9 mouse cellular contexts compared by ENCODE assay signal in the genomic region with DNA sequence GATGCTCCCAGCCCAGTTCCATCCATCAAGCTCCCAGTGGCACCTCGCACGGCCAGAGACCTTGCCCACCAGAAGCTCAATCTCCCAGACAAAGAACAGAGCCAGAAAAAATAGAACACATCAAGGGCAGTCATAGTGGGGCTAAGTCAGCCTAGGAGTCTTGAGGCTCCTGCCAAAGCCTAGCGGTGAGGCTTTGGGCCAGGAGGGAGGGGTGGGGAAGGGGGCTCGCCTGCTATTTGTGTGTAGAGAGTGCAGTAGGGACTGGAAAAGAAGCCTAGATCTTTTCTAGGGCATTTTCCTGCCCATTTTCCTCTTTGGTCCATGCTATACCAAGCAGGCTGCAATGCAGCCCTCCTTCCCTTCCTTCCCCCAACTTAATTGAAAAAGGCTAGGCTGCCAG.
A peak's percentile ranks its signal among the peaks of the same experiment; 100 is the strongest.
DNase-seq lines count a peak whose midpoint lies in the region; ATAC-seq lines count a peak whose summit lies in the region.
"Had no signal": no experiment of that assay in that cellular context is flagged by ENCODE, and none has a peak within 500 bp of the region (broad histone marks: within the 10 kb centered on the region; RNA-seq: fewer than 3 reads in every experiment).

No protein-coding gene starts in this region.

- H3K4me1 ChIP-seq in heart, embryonic 16.5 days (ENCODE audit: control insufficient read depth, insufficient read depth, low read length) = peaks cover 16% of the 10 kb centered on the region
- peaks cover 23% of the 10 kb centered on the region for H3K4me1 ChIP-seq in embryonic facial prominence, embryonic 12.5 days
- H3K4me1 ChIP-seq in hindbrain, embryonic 14.5 days (replicated peaks; ENCODE audit: control insufficient read depth, insufficient read depth, low read length) = peaks cover 50% of the 10 kb centered on the region
- peaks cover 51% of the 10 kb centered on the region for H3K4me1 ChIP-seq in midbrain, embryonic 14.5 days (ENCODE audit: control insufficient read depth, insufficient read depth, low read length)
- H3K4me1 ChIP-seq: liver, embryonic 15.5 days had no signal

- WGBS in heart, embryonic 16.5 days = 32% methylated on average over 4 of the region's 4 CpGs
- 39% methylated on average over 4 of the region's 4 CpGs for WGBS in embryonic facial prominence, embryonic 12.5 days
- WGBS in hindbrain, embryonic 14.5 days = 22% methylated on average over 4 of the region's 4 CpGs
- WGBS in midbrain, embryonic 14.5 days = 18% methylated on average over 4 of the region's 4 CpGs

- no peaks in the 10 kb centered on the region for H3K27me3 ChIP-seq in heart, embryonic 16.5 days (ENCODE audit: control insufficient read depth, insufficient read depth, low read length)
- 0 out of 2 replicates have a peak, but pooled peaks cover 2% of the 10 kb centered on the region for H3K27me3 ChIP-seq in embryonic facial prominence, embryonic 12.5 days
- H3K27me3 ChIP-seq in hindbrain, embryonic 14.5 days (ENCODE audit: control insufficient read depth, insufficient read depth, low read length) = no peaks in the 10 kb centered on the region
- no peaks in the 10 kb centered on the region for H3K27me3 ChIP-seq in midbrain, embryonic 14.5 days (ENCODE audit: control insufficient read depth, insufficient read depth, low read length)
- H3K27me3 ChIP-seq: liver, embryonic 15.5 days had no signal

- no peak for ATAC-seq in heart, embryonic 16.5 days (replicated peaks; ENCODE audit: extremely low read depth, insufficient read depth, low FRiP score)
- ATAC-seq in embryonic facial prominence, embryonic 12.5 days (ENCODE audit: insufficient number of reproducible peaks, insufficient read depth, low FRiP score, low TSS enrichment) = no peak
- peak; percentile 32; the same call in 1 of the 2 replicates for ATAC-seq in hindbrain, embryonic 14.5 days (ENCODE audit: low FRiP score)
- ATAC-seq in midbrain, embryonic 14.5 days (ENCODE audit: low FRiP score, low TSS enrichment) = peak; percentile 7; the same call in 1 of the 2 replicates

- no peak overlapping the region for H3K9ac ChIP-seq in heart, embryonic 16.5 days (ENCODE audit: low read length)
- H3K9ac ChIP-seq in embryonic facial prominence, embryonic 12.5 days = no peak overlapping the region
- H3K9ac ChIP-seq in hindbrain, embryonic 14.5 days = peak overlapping the region; percentile 19
- 0 out of 2 replicates have a peak overlapping the region, but pooled peaks have one; percentile 9 for H3K9ac ChIP-seq in midbrain, embryonic 14.5 days (replicated peaks; ENCODE audit: low read length)
- H3K9ac ChIP-seq: liver, embryonic 15.5 days had no signal

- H3K27ac ChIP-seq in heart, embryonic 16.5 days (ENCODE audit: low read length) = no peak overlapping the region
- no peak overlapping the region for H3K27ac ChIP-seq in embryonic facial prominence, embryonic 12.5 days
- H3K27ac ChIP-seq in hindbrain, embryonic 14.5 days = peak overlapping the region; percentile 80
- H3K27ac ChIP-seq in midbrain, embryonic 14.5 days (replicated peaks; ENCODE audit: low read depth, low read length) = peak overlapping the region; percentile 69
- H3K27ac ChIP-seq: liver, embryonic 15.5 days had no signal

- no peak overlapping the region for H3K4me3 ChIP-seq in heart, embryonic 16.5 days (ENCODE audit: low read length)
- peak overlapping the region; percentile 22 for H3K4me3 ChIP-seq in embryonic facial prominence, embryonic 12.5 days
- H3K4me3 ChIP-seq in hindbrain, embryonic 14.5 days (replicated peaks; ENCODE audit: low read length) = peak overlapping the region; percentile 2; the same call in 1 of the 2 replicates
- H3K4me3 ChIP-seq in midbrain, embryonic 14.5 days (replicated peaks; ENCODE audit: low read depth, low read length) = peak overlapping the region; percentile 19; the same call in 1 of the 2 replicates
- H3K4me3 ChIP-seq: liver, embryonic 15.5 days had no signal

- DNase-seq in heart, postnatal 25 days (ENCODE audit: low spot score) = no peak
- peak; percentile 32 for DNase-seq in hindbrain, embryonic 14.5 days (ENCODE audit: low spot score)
- DNase-seq in midbrain, embryonic 14.5 days = no peak
- no peak for DNase-seq in right cerebral cortex, postnatal 14 days
- no peak for DNase-seq in adrenal gland, adult 18-20 months (ENCODE audit: low spot score in 2 of 2)
- DNase-seq in left cerebral cortex, postnatal 10 days (ENCODE audit: extremely low spot score in 1 of 2, low spot score in 2 of 2) = no peak

- H3K9me3 ChIP-seq in heart, embryonic 16.5 days (replicated peaks; ENCODE audit: control insufficient read depth, low read length) = no peaks in the 10 kb centered on the region
- H3K9me3 ChIP-seq in embryonic facial prominence, embryonic 12.5 days = no peaks in the 10 kb centered on the region
- no peaks in the 10 kb centered on the region for H3K9me3 ChIP-seq in hindbrain, embryonic 14.5 days (ENCODE audit: control insufficient read depth, low read length)
- no peaks in the 10 kb centered on the region for H3K9me3 ChIP-seq in midbrain, embryonic 14.5 days (ENCODE audit: control insufficient read depth, low read length)
- H3K9me3 ChIP-seq: liver, embryonic 15.5 days had no signal

- intact Hi-C loops in heart, postnatal 25 days (cut with DNase I) = no loop called here
- intact Hi-C loops in left cerebral cortex, postnatal 10 days (cut with DNase I) = no loop called here

- H3K4me2 ChIP-seq in heart, embryonic 16.5 days (ENCODE audit: low read depth, low read length) = peak overlapping the region; percentile 38; the same call in 1 of the 2 replicates
- H3K4me2 ChIP-seq in embryonic facial prominence, embryonic 12.5 days (replicated peaks) = peak overlapping the region; percentile 39
- H3K4me2 ChIP-seq in hindbrain, embryonic 14.5 days (replicated peaks) = peak overlapping the region; percentile 33
- peak overlapping the region; percentile 42 for H3K4me2 ChIP-seq in midbrain, embryonic 14.5 days (ENCODE audit: low read length)
- H3K4me2 ChIP-seq: liver, embryonic 15.5 days had no signal

- H3K36me3 ChIP-seq in heart, embryonic 16.5 days (ENCODE audit: control insufficient read depth, insufficient read depth) = no peaks in the 10 kb centered on the region
- no peaks in the 10 kb centered on the region for H3K36me3 ChIP-seq in embryonic facial prominence, embryonic 12.5 days
- H3K36me3 ChIP-seq in hindbrain, embryonic 14.5 days (replicated peaks; ENCODE audit: control insufficient read depth, insufficient read depth) = no peaks in the 10 kb centered on the region
- H3K36me3 ChIP-seq in midbrain, embryonic 14.5 days (ENCODE audit: control insufficient read depth, insufficient read depth, low read length) = no peaks in the 10 kb centered on the region
- H3K36me3 ChIP-seq: liver, embryonic 15.5 days had no signal

Comparison
In these comparisons a context has a peak if more than half of its experiments do, and no peak if none do; other contexts are left out.
1. ATAC-seq: peak in hindbrain, embryonic 14.5 days (single experiment) and midbrain, embryonic 14.5 days (single experiment); none in heart, embryonic 16.5 days (single experiment) and embryonic facial prominence, embryonic 12.5 days (single experiment).
2. H3K27ac ChIP-seq: peak in hindbrain, embryonic 14.5 days (single experiment) and midbrain, embryonic 14.5 days (single experiment); none in heart, embryonic 16.5 days (single experiment) and embryonic facial prominence, embryonic 12.5 days (single experiment).
3. H3K9ac ChIP-seq: peak in hindbrain, embryonic 14.5 days (single experiment) and midbrain, embryonic 14.5 days (single experiment); none in heart, embryonic 16.5 days (single experiment) and embryonic facial prominence, embryonic 12.5 days (single experiment).
4. Peak in every context shown above with its lines, with median percentiles within 50 percentile points of each other: H3K4me2 ChIP-seq.